Mouse (Mus musculus) E14TG2a.4 (cell line): ENCODE data around the gene 1500009L16Rik.

ENCODE experiments used
- H3K27me3 ChIP-seq: 2 replicates; pipeline ENCODE4 v1.6.1; 2014; ENCODE audit warnings: low read length, control low read depth; ENCODE audit not compliant: insufficient read depth
- H3K36me3 ChIP-seq: 2 replicates; pipeline ENCODE4 v1.6.1; 2014; ENCODE audit warnings: low read length, control low read depth; ENCODE audit not compliant: insufficient read depth
- H3K4me1 ChIP-seq: replicated peaks from 2 replicates; pipeline ENCODE4 v1.6.1; 2014; ENCODE audit warnings: low read depth, low read length, control low read depth
- H3K4me3 ChIP-seq: replicated peaks from 2 replicates; pipeline ENCODE4 v1.5.1; 2014; ENCODE audit warnings: mild to moderate bottlenecking, low read length
- H3K9me3 ChIP-seq: 2 replicates; pipeline ENCODE4 v1.6.1; 2014; ENCODE audit warnings: low read length, control low read depth
- CTCF ChIP-seq: conservative IDR thresholded peaks from 2 replicates; pipeline ENCODE4 v1.5.1; 2014; ENCODE audit warnings: low read length
- NANOG ChIP-seq: IDR thresholded peaks from 2 replicates; pipeline ENCODE4 v1.6.1; 2014; ENCODE audit warnings: borderline replicate concordance, low read length, mixed read lengths
- POU5F1 ChIP-seq: IDR thresholded peaks from 2 replicates; pipeline ENCODE4 v1.6.1; 2014; ENCODE audit warnings: low read length, borderline replicate concordance

Gene 1500009L16Rik

DNA sequence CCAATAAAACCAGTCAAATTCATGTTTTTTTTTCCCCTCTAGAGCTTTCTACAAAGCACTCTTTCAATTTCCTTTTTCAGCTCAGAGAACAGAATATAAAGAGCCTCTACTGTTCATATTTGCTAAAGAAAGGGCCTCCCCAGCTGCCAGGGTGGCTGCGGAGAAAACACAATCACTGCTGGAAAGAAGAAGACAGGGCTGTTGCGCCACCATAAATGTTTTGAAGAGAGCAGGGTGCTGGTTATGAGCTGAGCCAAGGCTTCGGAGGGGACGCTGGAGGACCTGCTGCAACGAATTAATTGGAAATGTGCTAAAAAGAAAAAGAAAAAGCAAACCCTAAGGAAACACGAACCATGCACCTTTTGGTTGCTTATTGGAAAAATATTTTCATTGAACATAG is 81.4 kb downstream of the 1500009L16Rik start:
- H3K4me3 ChIP-seq: no peak overlapping the region
- TF ChIP-seq NANOG: no peak
- TF ChIP-seq POU5F1: no peak
- no peak for TF ChIP-seq CTCF

DNA sequence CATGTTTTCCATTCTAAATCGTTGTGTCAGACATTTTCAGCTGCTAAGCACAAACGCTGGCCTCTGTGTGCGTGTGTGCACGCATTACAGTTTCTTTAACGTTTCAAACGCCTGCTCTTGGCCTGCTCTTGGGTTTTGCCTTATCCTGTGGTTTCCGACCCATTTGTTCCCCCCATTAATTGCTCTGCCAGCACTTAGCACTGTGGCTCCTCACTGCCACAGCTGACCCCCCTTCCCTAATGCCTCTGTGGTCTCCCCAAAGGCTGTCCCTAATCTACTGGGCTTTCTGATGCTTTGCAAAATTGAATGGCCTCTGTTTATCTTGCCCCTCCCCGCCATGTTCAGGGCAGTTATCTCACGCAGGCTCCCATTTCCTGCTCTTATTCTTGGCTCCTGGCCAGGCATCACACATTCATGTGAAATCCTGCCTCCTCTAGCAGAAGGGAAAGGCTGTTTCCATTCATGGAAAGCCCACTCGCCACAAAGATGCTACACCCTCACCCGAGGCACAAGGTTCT is 82.6 kb downstream of the 1500009L16Rik start:
- H3K9me3 ChIP-seq: no peaks in the 10 kb centered on the region
- H3K36me3 ChIP-seq: no peaks in the 10 kb centered on the region
- no peak for TF ChIP-seq POU5F1
- TF ChIP-seq NANOG: no peak
- no peak for TF ChIP-seq CTCF
- peaks cover 18% of the 10 kb centered on the region for H3K27me3 ChIP-seq
- no peak overlapping the region for H3K4me3 ChIP-seq
- peaks cover 13% of the 10 kb centered on the region; the same call in 1 of the 2 replicates for H3K4me1 ChIP-seq

More for the DNA sequence above, 81.4 kb downstream of the 1500009L16Rik start:
- H3K9me3 ChIP-seq: no peaks in the 10 kb centered on the region
- H3K36me3 ChIP-seq: no peaks in the 10 kb centered on the region
- peaks cover 18% of the 10 kb centered on the region for H3K27me3 ChIP-seq
- H3K4me1 ChIP-seq: peaks cover 13% of the 10 kb centered on the region; the same call in 1 of the 2 replicates

DNA sequence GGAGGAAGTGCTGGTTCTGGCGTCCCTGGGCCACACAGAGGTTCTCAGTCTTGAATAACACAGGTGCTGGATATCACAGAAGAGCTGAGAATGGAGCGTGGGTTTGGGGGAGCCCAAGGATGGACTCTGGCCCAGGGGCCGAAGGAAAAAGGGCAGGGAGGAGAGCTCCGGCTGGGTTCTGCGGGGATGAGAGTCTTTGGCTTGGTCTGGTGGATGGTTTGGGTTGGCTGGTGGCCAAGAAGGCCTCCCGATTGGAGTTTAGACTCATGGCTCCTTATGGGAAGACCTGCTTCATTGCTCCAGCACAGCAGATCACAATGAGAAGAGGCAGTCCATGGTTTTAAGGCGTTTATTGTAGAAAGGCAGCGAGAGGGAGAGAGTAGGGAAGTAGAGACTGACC is 84.6 kb downstream of the 1500009L16Rik start:
- Histone ChIP-seq H3K4me1 (peaks cover 13% of the 10 kb centered on the region; the same call in 1 of the 2 replicates), H3K4me3 (peak overlapping the region; percentile 67), H3K9me3 (no peaks in the 10 kb centered on the region), H3K27me3 (peaks cover 18% of the 10 kb centered on the region), H3K36me3 (no peaks in the 10 kb centered on the region)
- no peak for TF ChIP-seq NANOG
- no peak for TF ChIP-seq CTCF
